10 mouse cellular contexts compared by ENCODE assay signal in genomic region chr4:100988231-100988799, GRCm38 (mm10). TPM values are rescaled to one million over a fixed set of nuclear protein-coding genes. Genes with fewer than 3 reads are reported as not detected.
A peak's percentile ranks its signal among the peaks of the same experiment; 100 is the strongest.
DNase-seq lines count a peak whose midpoint lies in the region; ATAC-seq and TF ChIP-seq lines count a peak whose summit lies in the region.
"Had no signal": no experiment of that assay in that cellular context is flagged by ENCODE, and none has a peak within 500 bp of the region (broad histone marks: within the 10 kb centered on the region; RNA-seq: fewer than 3 reads in every experiment).

No protein-coding gene starts in this region.

- H3K27me3 ChIP-seq in kidney, embryonic 16.5 days (ENCODE audit: insufficient read depth, low read length): no peaks in the 10 kb centered on the region
- no peaks in the 10 kb centered on the region for H3K27me3 ChIP-seq in intestine, embryonic 16.5 days (replicated peaks; ENCODE audit: control insufficient read depth, insufficient read depth, low read length)
- H3K27me3 ChIP-seq: embryonic facial prominence, embryonic 15.5 days had no signal

- H3K4me3 ChIP-seq in kidney, embryonic 16.5 days (ENCODE audit: low read length): no peak overlapping the region
- H3K4me3 ChIP-seq in ES-E14 (ENCODE audit: insufficient read depth in 1 of 2, low read depth in 1 of 2, low read length in 2 of 2, poor library complexity in 1 of 2, severe bottlenecking in 1 of 2): no peak overlapping the region
- H3K4me3 ChIP-seq in intestine, embryonic 16.5 days (ENCODE audit: low read length): no peak overlapping the region
- H3K4me3 ChIP-seq: embryonic facial prominence, embryonic 15.5 days had no signal

- DNase-seq in kidney, adult 8-10 months: peak; percentile 13 to 16
- DNase-seq in ES-E14 (ENCODE audit: low read depth, low spot score): peak; percentile 41
- DNase-seq in adrenal gland, postnatal 36 days: peak; percentile 10 to 42
- peak; percentile 33 to 56 for DNase-seq in kidney, postnatal 36 days
- DNase-seq in Muller cell, postnatal 12 days (ENCODE audit: inconsistent ontology term): no peak

- 0 out of 2 replicates have a peak, but pooled peaks cover 3% of the 10 kb centered on the region for H3K9me3 ChIP-seq in kidney, embryonic 16.5 days (ENCODE audit: low read length)
- no peaks in the 10 kb centered on the region for H3K9me3 ChIP-seq in ES-E14 (ENCODE audit: control insufficient read depth, insufficient read depth, low read depth, low read length)
- no peaks in the 10 kb centered on the region for H3K9me3 ChIP-seq in intestine, embryonic 16.5 days (ENCODE audit: control insufficient read depth, low read length)
- H3K9me3 ChIP-seq: embryonic facial prominence, embryonic 15.5 days had no signal

- no peak overlapping the region for H3K9ac ChIP-seq in kidney, embryonic 16.5 days (replicated peaks; ENCODE audit: low read length)
- no peak overlapping the region for H3K9ac ChIP-seq in ES-E14 (ENCODE audit: insufficient read depth, low read depth, low read length, poor library complexity, severe bottlenecking)
- no peak overlapping the region for H3K9ac ChIP-seq in intestine, embryonic 16.5 days (ENCODE audit: low read depth, low read length)
- H3K9ac ChIP-seq: embryonic facial prominence, embryonic 15.5 days had no signal

- no peak overlapping the region for H3K27ac ChIP-seq in kidney, embryonic 16.5 days (ENCODE audit: low read length)
- no peak overlapping the region for H3K27ac ChIP-seq in ES-E14 (ENCODE audit: insufficient read depth, low read depth, low read length, poor library complexity, severe bottlenecking)
- no peak overlapping the region for H3K27ac ChIP-seq in intestine, embryonic 16.5 days (ENCODE audit: low read length)
- H3K27ac ChIP-seq: embryonic facial prominence, embryonic 15.5 days had no signal

- ATAC-seq in kidney, embryonic 16.5 days (ENCODE audit: low FRiP score, low TSS enrichment): no peak
- no peak for ATAC-seq in intestine, embryonic 16.5 days

- in situ Hi-C loops in ES-E14 (cut with MboI; ENCODE audit: low sequenced_read_pairs in 2 of 2, unreplicated experiment in 2 of 2): loop anchor here (10.0 to 25.0 kb wide), 2 partner anchors 251 to 264 kb away; no protein-coding TSS in a partner anchor

- H3K4me2 ChIP-seq in kidney, embryonic 16.5 days (replicated peaks; ENCODE audit: low read depth, low read length): no peak overlapping the region
- no peak overlapping the region for H3K4me2 ChIP-seq in intestine, embryonic 16.5 days (ENCODE audit: low read depth, low read length)
- H3K4me2 ChIP-seq: embryonic facial prominence, embryonic 15.5 days had no signal

- WGBS in kidney, embryonic 16.5 days: 76% methylated on average over 8 of the region's 8 CpGs
- WGBS in intestine, embryonic 16.5 days: 84% methylated on average over 8 of the region's 8 CpGs

- H3K36me3 ChIP-seq in kidney, embryonic 16.5 days (ENCODE audit: insufficient read depth, low read length): peaks cover 51% of the 10 kb centered on the region
- peaks cover 3% of the 10 kb centered on the region; the same call in 1 of the 2 replicates for H3K36me3 ChIP-seq in ES-E14 (ENCODE audit: control insufficient read depth, insufficient read depth, low read length, poor library complexity, severe bottlenecking)
- H3K36me3 ChIP-seq in intestine, embryonic 16.5 days (ENCODE audit: control insufficient read depth, insufficient read depth, low read length): peaks cover 2% of the 10 kb centered on the region; the same call in 1 of the 2 replicates

- H3K4me1 ChIP-seq in kidney, embryonic 16.5 days (ENCODE audit: insufficient read depth, low read length): peaks cover 24% of the 10 kb centered on the region
- no peaks in the 10 kb centered on the region for H3K4me1 ChIP-seq in ES-E14 (ENCODE audit: control insufficient read depth in 2 of 2, insufficient read depth in 2 of 2, low read length in 2 of 2, poor library complexity in 1 of 2)
- no peaks in the 10 kb centered on the region for H3K4me1 ChIP-seq in intestine, embryonic 16.5 days (ENCODE audit: control insufficient read depth, insufficient read depth, low read length)

TF ChIP-seq in ES-E14, 5 proteins besides CTCF, POLR2A, EP300 and RAD21:
- TF ChIP-seq MAFK (IDR thresholded peaks at IDR 0.05; ENCODE audit: insufficient read depth, low read depth, low read length) (no peak), ZC3H11A (IDR thresholded peaks at IDR 0.05; ENCODE audit: borderline replicate concordance, low read depth, low read length) (peak; percentile 9; the same call in 1 of the 2 replicates), CHD2 (IDR thresholded peaks at IDR 0.05; ENCODE audit: low read depth, low read length) (no peak), ZNF384 (IDR thresholded peaks at IDR 0.05; ENCODE audit: low read depth, low read length) (peak; percentile 94), HCFC1 (IDR thresholded peaks at IDR 0.05; ENCODE audit: borderline replicate concordance, insufficient read depth, low read length) (no peak)

RNA-seq across cellular contexts. Expression of gene Gm10577, which starts 32.2 kb away (rescaled TPM):
- polyA plus RNA-seq in kidney, embryonic 16.5 days (2015; fragmentation: Nextera tagmentation; extraction: Ambion mirVana): not detected in 2 replicates
- not detected in 2 replicates for total RNA-seq in ES-E14 (2012; rRNA removed)
- not detected for total RNA-seq in adrenal gland, postnatal 36 days (2021)
- polyA plus RNA-seq in intestine, embryonic 16.5 days (2015; fragmentation: Nextera tagmentation; extraction: Ambion mirVana): not detected in 2 replicates
- polyA plus RNA-seq: embryonic facial prominence, embryonic 15.5 days; liver, embryonic 16.5 days; stomach, embryonic 16.5 days had no signal
